Mouse (Mus musculus): ENCODE measurements around the gene Adamts8. TPM values are rescaled to one million over a fixed set of nuclear protein-coding genes. Genes with fewer than 3 reads are reported as not detected.

Adamts8 gene
- polyA plus RNA-seq, 1 experiment from 2014 or later = 4.4 TPM

DNA sequence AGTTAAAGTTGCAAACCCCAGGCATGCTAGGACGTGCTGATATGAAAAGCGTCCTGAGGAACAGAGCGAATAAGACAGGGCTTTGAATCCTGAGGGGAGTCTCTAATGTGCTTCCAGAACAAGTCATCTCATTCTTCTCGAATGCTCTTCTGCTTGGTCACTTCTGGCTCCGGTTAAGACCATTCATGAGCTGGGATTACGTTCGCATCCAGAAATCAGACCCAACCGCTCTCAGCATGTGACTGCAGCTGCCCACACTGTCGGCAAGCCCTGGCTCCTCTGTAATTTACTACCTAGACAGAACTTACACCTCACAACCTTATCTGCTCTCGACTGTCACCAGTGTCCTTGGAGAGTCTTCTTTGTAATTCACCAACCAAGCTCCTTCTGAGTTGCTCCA lies 58.3 kb downstream of the Adamts8 start:
- H3K9ac ChIP-seq = no peak overlapping the region
- H3K36me3 ChIP-seq = no peaks in the 10 kb centered on the region
- H3K4me3 ChIP-seq = no peak overlapping the region
- H3K4me1 ChIP-seq = no peaks in the 10 kb centered on the region
- H3K9me3 ChIP-seq = no peaks in the 10 kb centered on the region
- no peak overlapping the region for H3K27ac ChIP-seq
- H3K27me3 ChIP-seq = no peaks in the 10 kb centered on the region
- ATAC-seq (ENCODE audit: low FRiP score, low read depth) = no peak
- WGBS = 68% methylated on average over 10 of the region's 10 CpGs
- H3K4me2 ChIP-seq (replicated peaks) = no peak overlapping the region

GRCm38 (mm10) chr9:31002528-31002927 lies 60.2 kb downstream of the Adamts8 start:
- no peaks in the 10 kb centered on the region for H3K36me3 ChIP-seq
- ATAC-seq (ENCODE audit: low FRiP score, low read depth) = peak; percentile 77
- 67% methylated on average over 4 of the region's 4 CpGs for WGBS
- no peak overlapping the region for H3K9ac ChIP-seq
- H3K27me3 ChIP-seq = no peaks in the 10 kb centered on the region
- H3K4me3 ChIP-seq = no peak overlapping the region
- H3K9me3 ChIP-seq = no peaks in the 10 kb centered on the region
- H3K27ac ChIP-seq = no peak overlapping the region
- no peaks in the 10 kb centered on the region for H3K4me1 ChIP-seq
- H3K4me2 ChIP-seq (replicated peaks) = no peak overlapping the region

GRCm38 (mm10) chr9:31009334-31009733 lies 67.0 kb downstream of the Adamts8 start:
- WGBS = 79% methylated on average over 2 of the region's 2 CpGs

GRCm38 (mm10) chr9:31010040-31010439 lies 67.7 kb downstream of the Adamts8 start:
- Histone ChIP-seq H3K4me3 (no peak overlapping the region), H3K9ac (no peak overlapping the region), H3K4me2 (replicated peaks) (no peak overlapping the region), H3K27ac (no peak overlapping the region), H3K9me3 (no peaks in the 10 kb centered on the region), H3K36me3 (no peaks in the 10 kb centered on the region), H3K27me3 (no peaks in the 10 kb centered on the region), H3K4me1 (0 out of 2 replicates have a peak, but pooled peaks cover 3% of the 10 kb centered on the region)
- no peak for ATAC-seq (ENCODE audit: low FRiP score, low read depth)
- WGBS = 20% methylated on average over 3 of the region's 3 CpGs

More at GRCm38 (mm10) chr9:31009334-31009733, 67.0 kb downstream of the Adamts8 start:
- Histone ChIP-seq H3K27ac (no peak overlapping the region), H3K9me3 (no peaks in the 10 kb centered on the region), H3K4me2 (replicated peaks) (no peak overlapping the region), H3K4me1 (0 out of 2 replicates have a peak, but pooled peaks cover 3% of the 10 kb centered on the region), H3K4me3 (no peak overlapping the region), H3K27me3 (no peaks in the 10 kb centered on the region), H3K9ac (no peak overlapping the region), H3K36me3 (no peaks in the 10 kb centered on the region)
- ATAC-seq (ENCODE audit: low FRiP score, low read depth) = no peak

DNA sequence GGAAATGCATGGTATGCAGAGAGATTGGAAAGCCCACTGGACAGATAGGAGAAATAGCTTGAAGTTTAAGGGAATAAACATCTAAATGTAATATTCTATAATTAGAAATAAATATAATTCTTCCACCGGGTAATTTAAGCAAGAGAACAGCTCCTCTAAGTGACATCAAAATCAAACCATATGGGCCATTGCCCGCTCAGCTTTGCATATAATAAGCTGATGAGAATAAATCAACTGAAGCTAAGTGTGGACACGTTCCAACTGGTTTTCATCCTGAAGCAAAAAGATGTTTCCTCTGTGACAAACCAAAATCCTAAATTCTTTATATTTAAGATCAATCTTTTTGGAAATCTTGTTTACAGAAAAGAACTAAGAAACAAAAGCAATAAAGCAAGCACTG lies 68.4 kb downstream of the Adamts8 start:
- WGBS = 60% methylated on average over 3 of the region's 3 CpGs
- H3K27ac ChIP-seq = no peak overlapping the region
- no peak for ATAC-seq (ENCODE audit: low FRiP score, low read depth)
- H3K36me3 ChIP-seq = no peaks in the 10 kb centered on the region
- H3K4me3 ChIP-seq = no peak overlapping the region
- H3K27me3 ChIP-seq = no peaks in the 10 kb centered on the region
- H3K9ac ChIP-seq = no peak overlapping the region
- 0 out of 2 replicates have a peak, but pooled peaks cover 3% of the 10 kb centered on the region for H3K4me1 ChIP-seq
- H3K9me3 ChIP-seq = no peaks in the 10 kb centered on the region
- H3K4me2 ChIP-seq (replicated peaks) = no peak overlapping the region

- Histone ChIP-seq H3K27me3 (no peaks in the 10 kb centered on the region), H3K4me1 (0 out of 2 replicates have a peak, but pooled peaks cover 3% of the 10 kb centered on the region), H3K9me3 (no peaks in the 10 kb centered on the region), H3K9ac (no peak overlapping the region), H3K27ac (no peak overlapping the region), H3K4me2 (replicated peaks) (no peak overlapping the region), H3K36me3 (no peaks in the 10 kb centered on the region), H3K4me3 (no peak overlapping the region)
- 18% methylated on average over 1 of the region's 1 CpGs for WGBS
- ATAC-seq (ENCODE audit: low FRiP score, low read depth) = no peak
Observed at GRCm38 (mm10) chr9:31011533-31011932, 69.2 kb downstream of the Adamts8 start.

DNA sequence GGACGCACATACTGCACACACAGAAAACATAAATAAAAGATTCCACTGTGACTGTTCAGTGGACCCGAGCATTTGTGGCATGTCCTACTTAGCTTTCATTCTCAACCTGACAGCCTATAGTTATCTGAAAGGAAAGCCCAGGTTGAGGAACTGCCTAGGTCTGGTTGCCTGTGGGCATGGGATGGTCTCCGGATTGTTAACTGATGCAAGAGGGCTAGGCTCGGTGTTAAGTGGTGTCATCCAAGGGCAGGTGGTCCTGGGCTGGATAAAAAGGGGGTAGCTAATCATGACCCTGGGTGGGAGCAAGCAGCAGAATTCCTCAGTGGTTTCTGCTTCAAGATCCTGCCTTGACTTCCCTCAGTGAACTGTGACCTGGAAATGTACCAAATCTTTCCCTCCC lies 70.3 kb downstream of the Adamts8 start:
- H3K36me3 ChIP-seq = no peaks in the 10 kb centered on the region
- H3K27ac ChIP-seq = no peak overlapping the region
- no peak overlapping the region for H3K4me3 ChIP-seq
- 82% methylated on average over 4 of the region's 4 CpGs for WGBS
- 0 out of 2 replicates have a peak, but pooled peaks cover 3% of the 10 kb centered on the region for H3K4me1 ChIP-seq
- H3K4me2 ChIP-seq (replicated peaks) = no peak overlapping the region
- ATAC-seq (ENCODE audit: low FRiP score, low read depth) = no peak
- H3K27me3 ChIP-seq = no peaks in the 10 kb centered on the region
- H3K9ac ChIP-seq = no peak overlapping the region
- H3K9me3 ChIP-seq = no peaks in the 10 kb centered on the region

DNA sequence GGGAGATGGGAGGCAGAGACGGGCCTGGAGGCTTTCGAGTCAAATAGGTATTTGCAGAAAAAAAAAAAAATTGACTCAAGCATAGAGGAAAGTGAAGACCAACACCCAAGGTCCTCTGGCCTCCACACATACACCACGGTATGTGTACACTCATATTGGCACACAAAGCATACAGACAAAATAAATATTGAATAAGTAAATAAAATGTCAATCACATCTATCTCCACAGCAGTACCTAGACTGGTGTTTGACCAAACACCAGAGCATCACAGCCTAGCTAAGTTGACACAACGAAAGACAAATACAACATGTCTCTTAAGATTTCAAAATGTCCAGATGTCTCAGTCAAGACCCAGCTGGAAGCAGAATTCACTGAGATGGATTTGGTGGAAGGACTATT lies 71.1 kb downstream of the Adamts8 start:
- no peak overlapping the region for H3K4me2 ChIP-seq (replicated peaks)
- no peak for ATAC-seq (ENCODE audit: low FRiP score, low read depth)
- H3K27ac ChIP-seq = no peak overlapping the region
- H3K9ac ChIP-seq = no peak overlapping the region
- H3K36me3 ChIP-seq = no peaks in the 10 kb centered on the region
- 90% methylated on average over 4 of the region's 4 CpGs for WGBS
- H3K9me3 ChIP-seq = no peaks in the 10 kb centered on the region
- no peak overlapping the region for H3K4me3 ChIP-seq
- 0 out of 2 replicates have a peak, but pooled peaks cover 3% of the 10 kb centered on the region for H3K4me1 ChIP-seq
- H3K27me3 ChIP-seq = no peaks in the 10 kb centered on the region

Other genes with a start within 250 kb of the Adamts8 start
- gene Adamts15, start 20.1 kb upstream of the Adamts8 start, polyA plus RNA-seq (2015; fragmentation: Nextera tagmentation; extraction: Ambion mirVana) = 31.9 and 39.2 TPM in 2 replicates
- gene Zbtb44, start 88.1 kb downstream of the Adamts8 start, polyA plus RNA-seq (2015; fragmentation: Nextera tagmentation; extraction: Ambion mirVana) = 7.4 and 7.8 TPM in 2 replicates
- 6.9 and 9.2 TPM in 2 replicates for gene St14, start 189.3 kb downstream of the Adamts8 start, polyA plus RNA-seq (2015; fragmentation: Nextera tagmentation; extraction: Ambion mirVana)